Mouse (Mus musculus): ENCODE measurements around the gene Actb.

Actb gene

GRCm38 (mm10) chr5:142921074-142921459 is 14.5 kb upstream of the Actb start:
- DNase-seq (ENCODE audit: low read depth) = no peak

DNA sequence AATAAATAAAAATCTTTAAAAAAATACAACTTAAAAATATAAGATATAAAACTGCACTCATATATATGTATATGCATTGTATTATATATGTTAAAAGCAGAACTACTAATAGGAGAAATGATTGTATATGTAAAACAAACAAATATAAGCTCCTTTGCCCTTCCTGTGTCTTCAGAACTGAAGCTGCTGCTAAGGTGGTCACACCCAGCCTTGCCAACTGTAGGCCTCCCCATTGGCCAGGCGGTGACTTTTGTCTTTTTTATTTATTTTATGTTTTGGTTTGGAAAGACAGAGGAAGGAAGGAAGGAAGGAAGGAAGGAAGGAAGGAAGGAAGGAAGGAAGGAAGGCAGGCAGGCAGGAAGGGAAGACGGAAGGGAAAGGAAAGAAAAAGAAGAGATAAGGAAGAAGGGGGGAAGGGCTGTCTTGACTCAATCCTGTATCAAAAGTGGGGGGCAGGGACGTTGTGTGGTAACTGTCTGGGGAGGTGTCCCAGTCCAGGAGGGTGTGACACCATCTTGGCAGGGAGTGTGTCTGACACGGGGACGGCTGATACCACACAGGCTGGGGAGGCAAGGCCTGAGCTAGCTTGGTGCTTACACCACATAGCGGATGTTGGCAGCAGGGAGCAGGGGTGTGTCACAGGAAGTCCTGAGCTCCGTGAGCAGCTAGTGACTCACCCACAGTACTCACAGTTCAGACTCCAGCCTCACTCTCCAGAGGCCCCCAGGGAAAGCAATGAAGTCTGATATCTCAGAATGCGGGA is 13.9 kb upstream of the Actb start:
- DNase-seq (ENCODE audit: low read depth) = peak; percentile 99

GRCm38 (mm10) chr5:142917402-142917801 is 10.8 kb upstream of the Actb start:
- no peak for DNase-seq (ENCODE audit: low read depth)

DNA sequence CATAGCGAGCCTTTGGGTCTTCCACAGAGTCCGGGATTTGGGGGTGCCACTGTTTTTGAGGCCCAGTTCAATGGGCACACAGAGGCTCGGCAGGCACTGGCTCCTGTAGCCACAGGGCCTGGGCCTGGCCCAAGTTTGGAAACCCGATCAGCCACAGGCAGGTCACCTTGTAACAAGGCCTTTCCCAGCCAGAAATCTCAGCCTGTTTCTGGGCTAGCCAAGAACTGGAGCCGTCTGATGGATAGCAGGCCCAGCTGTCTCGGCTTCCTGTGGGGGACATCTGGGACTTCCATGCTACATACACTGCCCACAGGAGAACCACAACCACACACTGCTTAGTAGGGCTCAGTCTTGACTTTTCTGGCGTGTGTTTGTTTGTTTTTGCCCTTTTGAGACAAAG is 10.0 kb upstream of the Actb start:
- no peak for DNase-seq (ENCODE audit: low read depth)

DNA sequence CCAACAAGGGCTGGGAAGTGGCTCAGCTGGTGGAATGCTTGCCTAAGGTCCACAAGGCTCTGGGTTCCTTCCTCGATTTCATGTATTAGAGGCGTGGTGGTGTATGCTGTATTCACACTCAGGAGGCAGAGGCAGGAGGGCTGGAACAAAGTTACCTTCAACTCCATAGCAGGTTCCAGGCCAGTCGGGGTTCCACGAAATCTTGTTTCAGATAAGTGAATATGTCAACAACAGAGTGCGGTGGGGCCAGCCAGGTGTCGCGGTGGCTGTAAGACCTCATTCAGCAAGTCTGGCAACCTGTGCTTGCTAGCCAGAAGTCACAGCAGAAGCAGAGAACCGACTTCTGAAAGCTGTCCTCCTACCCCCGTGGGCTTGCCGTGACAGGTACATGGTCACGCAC is 8.7 kb upstream of the Actb start:
- DNase-seq (ENCODE audit: low read depth) = no peak

- peak; percentile 87 for DNase-seq (ENCODE audit: low read depth)
Measured at GRCm38 (mm10) chr5:142912739-142913138, 6.2 kb upstream of the Actb start.

DNA sequence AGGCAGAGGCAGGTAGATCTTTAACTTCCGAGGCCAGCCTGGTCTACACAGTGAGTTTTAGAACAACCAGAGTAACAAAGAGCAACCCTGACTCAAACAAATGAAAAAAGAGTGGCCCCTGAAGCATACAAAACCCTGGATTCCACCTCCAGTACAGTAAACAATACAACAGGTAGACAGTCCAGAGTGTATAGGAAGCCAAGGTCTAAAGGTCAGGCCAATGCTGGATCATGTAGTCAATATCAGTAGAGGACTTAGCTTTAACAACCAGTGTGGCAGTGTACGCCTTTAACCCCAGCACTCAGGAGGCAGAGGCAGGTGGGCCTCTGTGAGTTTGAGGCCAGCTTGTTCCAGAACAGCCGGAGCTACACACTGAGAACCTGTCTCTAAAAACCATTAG is 5.8 kb upstream of the Actb start:
- DNase-seq (ENCODE audit: low read depth) = no peak

GRCm38 (mm10) chr5:142911629-142912028 is 5.1 kb upstream of the Actb start:
- no peak for DNase-seq (ENCODE audit: low read depth)

DNA sequence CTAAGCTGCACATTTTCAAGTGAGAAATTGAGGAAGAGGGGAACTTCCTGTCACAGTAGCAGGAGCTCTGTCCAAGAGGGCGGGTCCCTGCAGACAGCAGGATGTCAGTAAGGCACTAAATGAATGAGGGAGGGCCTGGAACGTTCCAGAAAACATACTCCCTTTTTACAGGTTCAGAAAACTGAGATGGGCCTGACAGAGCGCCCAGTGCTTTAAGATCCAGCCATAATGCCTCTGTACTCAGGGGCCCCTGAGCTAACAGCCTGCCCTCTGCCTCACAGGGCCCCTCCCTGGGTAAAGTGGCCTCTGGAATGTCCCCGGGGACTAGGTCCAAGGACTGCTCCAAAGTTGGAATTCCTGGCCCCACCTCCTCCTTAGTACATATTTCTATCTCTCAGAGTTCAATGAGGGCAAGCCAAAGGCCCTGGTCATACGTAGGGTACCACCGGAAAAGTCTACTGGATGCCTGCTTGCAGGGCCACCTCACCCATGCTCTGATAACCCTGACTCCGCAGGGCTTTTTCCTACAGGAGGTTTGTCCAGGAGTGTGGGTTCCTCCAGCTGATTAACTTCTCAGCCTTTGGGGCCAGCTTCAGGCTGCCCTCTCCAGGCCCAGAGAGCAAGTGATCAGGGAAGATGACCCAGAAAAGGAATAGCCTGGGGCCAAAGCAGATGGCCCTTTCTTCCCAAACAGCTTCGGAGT is 3.2 kb upstream of the Actb start:
- peak; percentile 74 for DNase-seq (ENCODE audit: low read depth)

- peak; percentile 77 for DNase-seq (ENCODE audit: low read depth)
Measured at GRCm38 (mm10) chr5:142908941-142909575, 2.5 kb upstream of the Actb start.

DNA sequence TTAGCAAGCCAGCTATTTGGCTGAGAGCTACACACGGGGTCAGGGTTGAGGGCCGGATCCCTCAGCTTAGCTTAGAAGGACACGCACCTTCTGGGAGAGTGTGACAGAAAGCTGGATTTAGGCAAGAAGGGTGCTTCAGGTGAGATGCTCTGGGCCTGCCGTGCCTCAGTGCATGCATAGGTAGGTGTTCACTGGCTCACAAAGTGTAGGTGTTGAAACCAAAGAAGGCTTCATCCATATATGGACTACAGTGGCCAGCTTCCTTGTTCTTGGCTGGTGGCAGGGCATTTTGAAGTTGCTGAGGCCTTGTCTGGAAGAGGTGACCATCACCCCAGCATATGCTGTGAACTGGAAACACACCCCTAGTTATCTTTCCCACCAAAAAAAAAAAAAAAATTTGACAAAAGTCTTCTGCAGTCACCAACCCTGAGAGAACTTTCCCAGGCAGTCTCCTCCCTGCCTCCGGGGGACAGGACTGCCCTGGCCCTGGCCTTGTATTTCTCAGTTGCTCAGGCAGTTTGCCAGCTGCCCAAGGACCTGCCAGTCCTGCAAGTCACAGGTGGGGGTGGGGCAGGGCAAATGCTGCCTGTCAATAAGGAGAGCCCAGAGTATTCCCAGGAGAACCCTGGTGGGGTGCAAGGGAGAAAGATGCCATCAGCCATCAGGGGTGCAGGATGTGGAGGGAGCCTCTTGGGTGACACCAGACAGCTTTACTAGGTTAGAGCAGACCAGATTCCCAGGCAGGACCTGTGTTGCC is 1.4 kb upstream of the Actb start:
- peak; percentile 87 for DNase-seq (ENCODE audit: low read depth)

- DNase-seq (ENCODE audit: low read depth) = peak; percentile 76
Measured at GRCm38 (mm10) chr5:142907048-142907802, 671 bp upstream of the Actb start.

GRCm38 (mm10) chr5:142905725-142906531 is 626 bp downstream of the Actb start:
- peak; percentile 98 for DNase-seq (ENCODE audit: low read depth)

GRCm38 (mm10) chr5:142905038-142905695 is 1.4 kb downstream of the Actb start:
- DNase-seq (ENCODE audit: low read depth) = no peak

- DNase-seq (ENCODE audit: low read depth) = peak; percentile 18
Measured at GRCm38 (mm10) chr5:142904208-142905037, 2.1 kb downstream of the Actb start.

DNA sequence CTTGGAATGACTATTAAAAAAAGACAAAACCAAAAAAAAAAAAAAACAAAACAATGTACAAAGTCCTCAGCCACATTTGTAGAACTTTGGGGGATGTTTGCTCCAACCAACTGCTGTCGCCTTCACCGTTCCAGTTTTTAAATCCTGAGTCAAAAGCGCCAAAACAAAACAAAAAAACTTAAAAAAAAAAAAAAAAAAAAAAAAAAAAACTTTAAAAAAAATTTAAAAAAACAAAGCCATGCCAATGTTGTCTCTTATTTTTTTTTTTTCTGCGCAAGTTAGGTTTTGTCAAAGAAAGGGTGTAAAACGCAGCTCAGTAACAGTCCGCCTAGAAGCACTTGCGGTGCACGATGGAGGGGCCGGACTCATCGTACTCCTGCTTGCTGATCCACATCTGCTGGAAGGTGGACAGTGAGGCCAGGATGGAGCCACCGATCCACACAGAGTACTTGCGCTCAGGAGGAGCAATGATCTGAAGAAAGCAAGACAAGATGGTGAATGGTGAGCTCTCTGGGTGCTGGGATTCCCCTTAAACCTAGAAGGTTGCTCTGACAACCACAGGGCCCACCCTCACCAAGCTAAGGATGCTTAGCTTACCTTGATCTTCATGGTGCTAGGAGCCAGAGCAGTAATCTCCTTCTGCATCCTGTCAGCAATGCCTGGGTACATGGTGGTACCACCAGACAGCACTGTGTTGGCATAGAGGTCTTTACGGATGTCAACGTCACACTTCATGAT is 2.9 kb downstream of the Actb start:
- peak; percentile 36 for DNase-seq (ENCODE audit: low read depth)

DNA sequence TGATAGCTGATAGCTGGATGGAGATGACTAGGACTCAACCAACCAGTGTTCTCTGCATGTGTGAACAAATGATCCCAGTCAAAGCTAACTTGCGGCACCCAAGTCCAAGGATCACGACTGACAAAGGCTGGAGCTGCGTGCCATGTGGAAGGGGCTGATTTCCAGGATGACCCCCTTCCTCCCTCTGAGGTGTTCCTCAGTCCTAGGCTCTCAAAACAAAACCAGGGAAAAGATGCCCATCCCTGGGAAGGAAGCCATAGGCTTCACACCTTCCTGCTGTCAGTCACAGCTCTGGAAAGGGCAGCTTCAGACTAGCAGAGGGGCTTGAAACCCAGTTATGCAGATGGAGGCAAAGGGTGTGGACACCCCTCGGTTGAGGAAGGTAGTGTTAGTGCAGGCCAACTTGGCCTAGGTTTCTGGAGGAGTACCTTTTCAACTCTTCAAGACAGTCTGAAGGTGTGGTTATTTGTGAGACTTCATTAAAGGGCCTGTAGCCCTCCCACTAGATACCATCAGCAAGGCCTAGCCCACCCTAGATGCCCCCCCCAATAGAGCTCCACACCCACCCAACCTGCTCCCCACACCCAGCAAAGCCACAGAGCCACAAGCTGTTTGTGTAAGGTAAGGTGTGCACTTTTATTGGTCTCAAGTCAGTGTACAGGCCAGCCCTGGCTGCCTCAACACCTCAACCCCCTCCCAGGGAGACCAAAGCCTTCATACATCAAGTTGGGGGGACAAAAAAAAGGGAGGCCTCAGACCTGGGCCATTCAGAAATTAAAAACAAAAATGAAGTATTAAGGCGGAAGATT is 3.8 kb downstream of the Actb start:
- DNase-seq (ENCODE audit: low read depth) = no peak
